Mouse (Mus musculus) cerebellum, postnatal 36 days (tissue): Measurements from ENCODE around the gene Polr3h.
A peak's percentile ranks its signal among the peaks of the same experiment; 100 is the strongest.

Experiments
- DNase-seq, 2 experiments: peaks; one replicate each; pipeline ENCODE4 v3.0.0; 2021 to 2022; ENCODE audit warnings: mixed read lengths in 2 of 2

Gene Polr3h

GRCm38 (mm10) chr15:81949076-81949475 lies 23.0 kb upstream of the Polr3h start:
- no peak for DNase-seq

- DNase-seq: no peak
These were observed 17.2 kb upstream of the Polr3h start for GRCm38 (mm10) chr15:81943176-81943749.

- no peak for DNase-seq
These were observed 15.0 kb upstream of the Polr3h start for GRCm38 (mm10) chr15:81941010-81941409.

GRCm38 (mm10) chr15:81940219-81940618 lies 14.2 kb upstream of the Polr3h start:
- DNase-seq: no peak

- DNase-seq: no peak
These were observed 13.7 kb upstream of the Polr3h start for GRCm38 (mm10) chr15:81939774-81940173.

- no peak for DNase-seq
These were observed 13.2 kb upstream of the Polr3h start for GRCm38 (mm10) chr15:81939157-81939715.

GRCm38 (mm10) chr15:81938246-81938645 lies 12.2 kb upstream of the Polr3h start:
- DNase-seq: peak; percentile 71 to 72

- DNase-seq: peak; percentile 45 to 53
These were observed 11.3 kb upstream of the Polr3h start for GRCm38 (mm10) chr15:81937098-81937972.

- peak; percentile 66 to 69 for DNase-seq
These were observed 10.6 kb upstream of the Polr3h start, which contains the start of gene Csdc2 for GRCm38 (mm10) chr15:81936679-81937078. Csdc2 (plus strand) TSS chr15:81936759.

- DNase-seq: no peak
These were observed 10.0 kb upstream of the Polr3h start for GRCm38 (mm10) chr15:81935869-81936637.

- no peak for DNase-seq
These were observed 7.9 kb upstream of the Polr3h start for GRCm38 (mm10) chr15:81933986-81934385.

GRCm38 (mm10) chr15:81932951-81933470 lies 7.0 kb upstream of the Polr3h start:
- peak in 1 of 2 experiments; percentile 1 for DNase-seq

GRCm38 (mm10) chr15:81928277-81928676 lies 2.2 kb upstream of the Polr3h start:
- DNase-seq: no peak

GRCm38 (mm10) chr15:81927741-81928140 lies 1.7 kb upstream of the Polr3h start:
- no peak for DNase-seq

- no peak for DNase-seq
These were observed 394 bp upstream of the Polr3h start for GRCm38 (mm10) chr15:81926446-81926822.

- no peak for DNase-seq
These were observed 1.1 kb downstream of the Polr3h start for GRCm38 (mm10) chr15:81924933-81925332.

GRCm38 (mm10) chr15:81921255-81921654 lies 4.8 kb downstream of the Polr3h start:
- DNase-seq: peak in 1 of 2 experiments; percentile 40

GRCm38 (mm10) chr15:81920546-81921217 lies 5.4 kb downstream of the Polr3h start:
- DNase-seq: peak; percentile 58

GRCm38 (mm10) chr15:81919062-81919461 lies 7.0 kb downstream of the Polr3h start:
- no peak for DNase-seq

- peak; percentile 74 to 76 for DNase-seq
These were observed 8.2 kb downstream of the Polr3h start for GRCm38 (mm10) chr15:81917621-81918463.

GRCm38 (mm10) chr15:81917201-81917600 lies 8.8 kb downstream of the Polr3h start:
- DNase-seq: no peak
